Mouse (Mus musculus): ENCODE results near the gene Ttc30a2. TPM values are rescaled to one million over a fixed set of nuclear protein-coding genes. Genes with fewer than 3 reads are reported as not detected.
A peak's percentile ranks its signal among the peaks of the same experiment; 100 is the strongest.
"Not testable (repeated sequence)": the region's sequence is repeated elsewhere in the genome, so short reads cannot be mapped to it uniquely, and the experiment has no call there.

The Ttc30a2 gene
- polyA plus RNA-seq, 1 experiment from 2014 or later: 1.2 TPM

DNA sequence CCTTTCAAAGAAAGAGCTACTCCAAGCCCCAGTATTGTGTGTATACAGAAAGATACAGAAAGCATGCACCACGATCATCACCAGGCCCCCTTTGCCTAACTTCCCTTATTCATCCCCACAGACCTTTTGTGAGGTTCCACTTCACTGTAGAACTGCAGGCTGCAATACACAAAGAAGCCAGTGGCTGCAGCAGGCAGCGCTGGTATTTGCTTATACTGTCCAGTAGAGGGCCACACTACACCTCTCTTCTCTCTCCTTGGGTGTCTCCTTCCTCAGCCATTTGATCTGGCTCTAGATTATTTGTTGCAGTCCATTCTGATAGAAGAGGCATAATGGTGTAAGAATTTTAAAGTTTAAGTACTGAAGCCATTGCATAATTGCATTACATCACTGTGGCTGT, 7.2 kb upstream of the Ttc30a2 start:
- ATAC-seq (ENCODE audit: low read depth): peak; percentile 66
- no peak overlapping the region for H3K9ac ChIP-seq (replicated peaks; ENCODE audit: low read depth, low read length)

DNA sequence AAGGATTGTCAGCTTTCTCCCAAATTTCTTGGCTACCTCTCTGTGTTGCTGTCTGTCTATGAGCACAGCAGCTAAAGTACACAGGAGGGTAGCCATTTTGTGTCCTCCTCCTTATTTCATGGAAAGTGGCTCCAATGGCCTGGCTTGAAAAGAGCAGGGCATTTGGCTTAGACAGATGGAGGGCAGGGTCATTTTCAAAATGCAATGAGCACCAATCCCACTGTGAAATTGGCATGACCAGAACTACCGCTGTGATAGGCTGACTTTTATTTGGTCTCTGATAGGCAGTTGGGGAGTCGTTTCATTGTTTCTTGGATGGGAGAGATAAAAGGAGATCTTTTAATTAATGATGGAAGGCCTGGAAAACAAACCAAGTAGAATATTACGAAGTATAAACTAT, 5.9 kb upstream of the Ttc30a2 start:
- no peak for ATAC-seq (ENCODE audit: low read depth)
- no peak overlapping the region for H3K9ac ChIP-seq (replicated peaks; ENCODE audit: low read depth, low read length)
- no peak overlapping the region for H3K4me2 ChIP-seq (ENCODE audit: low read depth, low read length)
- H3K27me3 ChIP-seq (ENCODE audit: control insufficient read depth, insufficient read depth, low read length): no peaks in the 10 kb centered on the region
- no peak overlapping the region for H3K4me3 ChIP-seq (ENCODE audit: low read depth, low read length)
- H3K4me1 ChIP-seq (ENCODE audit: control insufficient read depth, insufficient read depth, low read length): peaks cover 21% of the 10 kb centered on the region
- H3K9me3 ChIP-seq (ENCODE audit: control insufficient read depth, low read length): no peaks in the 10 kb centered on the region
- WGBS: 43% methylated on average over 3 of the region's 3 CpGs
- H3K36me3 ChIP-seq (ENCODE audit: control insufficient read depth, insufficient read depth, low read length): no peaks in the 10 kb centered on the region
- H3K27ac ChIP-seq (ENCODE audit: low read depth, low read length): 0 out of 2 replicates have a peak overlapping the region, but pooled peaks have one; percentile 4

More for the DNA sequence above, 7.2 kb upstream of the Ttc30a2 start:
- H3K27me3 ChIP-seq (ENCODE audit: control insufficient read depth, insufficient read depth, low read length): no peaks in the 10 kb centered on the region
- H3K4me1 ChIP-seq (ENCODE audit: control insufficient read depth, insufficient read depth, low read length): peaks cover 34% of the 10 kb centered on the region
- H3K9me3 ChIP-seq (ENCODE audit: control insufficient read depth, low read length): no peaks in the 10 kb centered on the region
- H3K27ac ChIP-seq (ENCODE audit: low read depth, low read length): peak overlapping the region; percentile 65; the same call in 1 of the 2 replicates
- H3K36me3 ChIP-seq (ENCODE audit: control insufficient read depth, insufficient read depth, low read length): no peaks in the 10 kb centered on the region
- H3K4me3 ChIP-seq (ENCODE audit: low read depth, low read length): no peak overlapping the region
- 2% methylated on average over 2 of the region's 2 CpGs for WGBS
- peak overlapping the region; percentile 1; the same call in 1 of the 2 replicates for H3K4me2 ChIP-seq (ENCODE audit: low read depth, low read length)

DNA sequence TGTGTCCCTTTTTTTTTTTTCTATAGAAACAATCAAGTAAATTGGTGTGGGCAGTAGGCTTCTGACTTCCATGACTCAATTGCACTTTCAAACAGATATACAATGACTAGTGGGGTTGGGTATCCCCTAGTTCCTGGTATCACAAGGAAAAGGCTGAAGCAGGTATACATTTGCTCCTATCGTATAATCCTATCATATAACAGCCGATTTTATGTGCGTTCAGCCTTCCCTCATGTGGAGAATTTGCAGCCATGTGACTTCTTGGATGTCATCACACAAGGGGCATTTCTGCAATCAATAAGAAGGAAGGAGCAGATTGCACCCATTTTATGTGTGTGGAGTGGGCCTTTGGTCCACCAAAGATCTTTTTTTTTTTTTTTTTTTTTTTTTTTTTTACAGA, 5.1 kb upstream of the Ttc30a2 start:
- ATAC-seq (ENCODE audit: low read depth): no peak
- Histone ChIP-seq H3K4me2 (ENCODE audit: low read depth, low read length) (no peak overlapping the region), H3K4me3 (ENCODE audit: low read depth, low read length) (no peak overlapping the region), H3K27me3 (ENCODE audit: control insufficient read depth, insufficient read depth, low read length) (no peaks in the 10 kb centered on the region), H3K9me3 (ENCODE audit: control insufficient read depth, low read length) (no peaks in the 10 kb centered on the region), H3K27ac (ENCODE audit: low read depth, low read length) (no peak overlapping the region), H3K36me3 (ENCODE audit: control insufficient read depth, insufficient read depth, low read length) (no peaks in the 10 kb centered on the region), H3K9ac (replicated peaks; ENCODE audit: low read depth, low read length) (no peak overlapping the region), H3K4me1 (ENCODE audit: control insufficient read depth, insufficient read depth, low read length) (peaks cover 14% of the 10 kb centered on the region)
- 95% methylated on average over 3 of the region's 3 CpGs for WGBS

DNA sequence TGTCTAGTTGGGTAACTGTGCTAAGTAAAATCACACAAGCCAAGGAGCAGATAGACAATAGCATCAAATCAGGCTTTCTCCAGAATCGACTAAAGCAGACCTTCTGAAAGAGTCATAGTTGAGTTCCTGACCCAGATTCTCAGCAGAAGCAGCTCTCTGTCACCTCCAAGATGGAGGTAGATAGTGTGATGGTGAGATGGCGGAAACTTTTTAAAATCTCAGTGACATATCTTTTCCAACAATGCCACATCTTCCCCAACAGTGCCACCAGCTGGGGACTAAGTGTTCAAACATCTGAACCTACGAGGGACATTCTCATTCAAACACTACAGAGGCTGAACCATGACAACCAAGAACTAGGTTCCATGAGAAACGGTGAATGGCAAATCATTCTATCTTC, 4.7 kb upstream of the Ttc30a2 start:
- no peak for ATAC-seq (ENCODE audit: low read depth)
- Histone ChIP-seq H3K9me3 (ENCODE audit: control insufficient read depth, low read length) (no peaks in the 10 kb centered on the region), H3K36me3 (ENCODE audit: control insufficient read depth, insufficient read depth, low read length) (no peaks in the 10 kb centered on the region), H3K4me3 (ENCODE audit: low read depth, low read length) (no peak overlapping the region), H3K27me3 (ENCODE audit: control insufficient read depth, insufficient read depth, low read length) (no peaks in the 10 kb centered on the region), H3K27ac (ENCODE audit: low read depth, low read length) (no peak overlapping the region), H3K4me1 (ENCODE audit: control insufficient read depth, insufficient read depth, low read length) (peaks cover 9% of the 10 kb centered on the region), H3K9ac (replicated peaks; ENCODE audit: low read depth, low read length) (no peak overlapping the region), H3K4me2 (ENCODE audit: low read depth, low read length) (no peak overlapping the region)
- 98% methylated on average over 4 of the region's 4 CpGs for WGBS

DNA sequence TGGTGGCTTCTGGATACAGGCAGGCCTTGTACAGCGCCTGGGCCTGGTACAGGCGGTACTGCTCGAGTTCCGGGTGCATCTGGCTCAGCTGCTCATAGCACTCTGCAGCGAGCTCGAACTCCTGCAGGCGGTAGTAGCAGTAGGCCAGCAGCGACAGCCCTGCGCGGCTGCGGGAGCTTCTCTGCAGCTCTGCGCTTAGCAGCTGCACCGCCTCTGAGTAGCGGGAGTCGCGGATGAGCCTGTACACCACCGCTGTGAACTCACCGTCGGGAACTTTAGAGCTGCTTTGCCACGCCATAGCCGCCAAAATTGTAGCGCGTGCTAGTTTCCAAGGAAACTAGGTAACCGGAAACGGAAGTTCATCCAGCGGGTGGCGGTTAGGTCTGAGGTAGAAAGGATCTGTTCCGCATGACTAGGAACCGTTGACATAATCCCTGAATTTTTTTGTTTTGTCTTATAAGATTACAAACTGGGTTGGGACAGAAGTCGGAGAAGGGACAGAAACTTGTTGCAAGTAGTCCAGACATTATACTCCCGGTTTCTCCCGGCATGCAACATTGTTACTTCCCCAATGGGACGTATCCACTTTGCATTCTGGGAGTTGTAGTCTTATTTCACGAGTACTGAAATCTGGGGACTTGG, 3.6 kb upstream of the Ttc30a2 start, which contains the start of gene Ttc30a1:
TSS of gene Ttc30a1 (minus strand) at position 528 of the 642 bp plus-strand sequence.
- ATAC-seq (ENCODE audit: low read depth): peak; percentile 58
- 3% methylated on average over 27 of the region's 34 CpGs for WGBS
- H3K4me2 ChIP-seq (ENCODE audit: low read depth, low read length): peak within 1 kb of the TSS; percentile 52
- 0 out of 2 replicates have a peak within 1 kb of the TSS, but pooled peaks have one; percentile 28 for H3K9ac ChIP-seq (replicated peaks; ENCODE audit: low read depth, low read length)
- not testable (repeated sequence) for H3K36me3 ChIP-seq (ENCODE audit: control insufficient read depth, insufficient read depth, low read length); H3K27me3 ChIP-seq (ENCODE audit: control insufficient read depth, insufficient read depth, low read length); H3K27ac ChIP-seq (ENCODE audit: low read depth, low read length); H3K9me3 ChIP-seq (ENCODE audit: control insufficient read depth, low read length); H3K4me1 ChIP-seq (ENCODE audit: control insufficient read depth, insufficient read depth, low read length)
- H3K4me3 ChIP-seq (ENCODE audit: low read depth, low read length): peak within 1 kb of the TSS; percentile 42

DNA sequence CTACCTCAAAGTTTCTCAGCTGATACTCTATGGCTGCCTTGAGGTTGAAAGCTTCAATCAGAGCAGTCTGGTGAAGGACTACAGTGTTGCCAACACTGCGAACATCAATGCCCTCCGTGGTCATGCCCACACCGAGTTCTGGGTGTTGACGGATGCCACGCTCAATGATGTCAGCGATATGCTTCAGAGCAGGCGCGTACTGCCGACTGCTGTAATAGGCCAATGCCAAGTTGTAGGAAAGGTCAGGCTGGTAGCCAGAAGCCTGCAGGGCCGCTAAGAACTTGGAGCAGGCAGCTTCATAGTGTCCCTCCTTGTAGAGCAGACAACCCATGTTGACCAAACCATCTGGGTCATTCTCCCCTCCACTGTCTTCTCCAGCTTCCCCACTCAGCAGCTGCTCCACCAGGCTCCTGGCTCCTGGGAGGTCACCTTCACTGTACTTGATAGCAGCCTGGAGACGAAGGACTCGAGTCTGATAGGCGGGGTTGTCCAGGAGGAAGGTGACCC, 3.0 kb upstream of the Ttc30a2 start:
- H3K36me3 ChIP-seq (ENCODE audit: control insufficient read depth, insufficient read depth, low read length); H3K9ac ChIP-seq (replicated peaks; ENCODE audit: low read depth, low read length); H3K9me3 ChIP-seq (ENCODE audit: control insufficient read depth, low read length); H3K4me1 ChIP-seq (ENCODE audit: control insufficient read depth, insufficient read depth, low read length); ATAC-seq (ENCODE audit: low read depth); H3K27me3 ChIP-seq (ENCODE audit: control insufficient read depth, insufficient read depth, low read length); H3K27ac ChIP-seq (ENCODE audit: low read depth, low read length): not testable (repeated sequence)
- Histone ChIP-seq H3K4me3 (ENCODE audit: low read depth, low read length) (peak overlapping the region; percentile 42), H3K4me2 (ENCODE audit: low read depth, low read length) (peak overlapping the region; percentile 52)
- 97% methylated on average over 13 of the region's 13 CpGs for WGBS

DNA sequence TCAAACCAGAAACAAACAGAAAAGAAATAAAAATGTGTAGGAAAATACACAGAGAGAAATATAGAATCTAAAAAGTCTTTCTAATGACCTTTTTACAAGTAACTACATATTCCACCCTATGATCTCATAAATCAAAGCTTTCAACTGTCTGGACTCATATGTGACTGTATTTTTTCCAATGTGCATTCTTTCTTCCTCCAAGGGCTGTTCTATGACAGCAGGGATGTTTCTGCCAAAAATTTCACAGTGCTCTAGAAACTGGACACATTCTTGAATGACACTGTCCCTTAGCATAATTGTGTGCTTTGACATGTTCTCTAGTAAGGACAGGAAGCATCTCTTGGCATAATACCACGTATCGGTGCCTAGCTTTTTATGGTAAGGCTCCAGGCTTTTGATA, 1.9 kb downstream of the Ttc30a2 start:
- ATAC-seq (ENCODE audit: low read depth); H3K36me3 ChIP-seq (ENCODE audit: control insufficient read depth, insufficient read depth, low read length); H3K9me3 ChIP-seq (ENCODE audit: control insufficient read depth, low read length); H3K27ac ChIP-seq (ENCODE audit: low read depth, low read length); H3K27me3 ChIP-seq (ENCODE audit: control insufficient read depth, insufficient read depth, low read length); H3K4me3 ChIP-seq (ENCODE audit: low read depth, low read length); H3K9ac ChIP-seq (replicated peaks; ENCODE audit: low read depth, low read length); H3K4me1 ChIP-seq (ENCODE audit: control insufficient read depth, insufficient read depth, low read length); H3K4me2 ChIP-seq (ENCODE audit: low read depth, low read length): not testable (repeated sequence)
- WGBS: 90% methylated on average over 2 of the region's 2 CpGs

DNA sequence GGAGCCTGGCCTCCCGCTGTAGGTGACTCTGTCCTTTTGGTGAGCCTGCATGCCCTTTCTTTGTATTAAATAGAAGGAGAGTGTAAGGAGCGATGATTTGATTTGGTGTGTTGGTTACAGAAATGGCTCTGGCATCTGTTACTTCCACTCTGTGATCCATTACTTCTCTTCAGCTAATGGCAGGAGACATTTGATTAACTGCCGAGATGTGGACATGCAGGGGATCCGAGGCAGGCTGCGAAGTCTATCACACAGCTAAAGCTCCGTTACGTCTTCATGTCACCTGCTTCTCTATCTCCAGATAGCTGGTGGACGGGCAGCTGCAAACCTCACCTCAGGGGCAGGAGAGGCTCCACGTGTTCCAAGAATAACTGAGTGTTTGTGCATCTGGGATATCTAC, 3.8 kb downstream of the Ttc30a2 start:
- H3K4me1 ChIP-seq (ENCODE audit: control insufficient read depth, insufficient read depth, low read length): no peaks in the 10 kb centered on the region
- no peak overlapping the region for H3K9ac ChIP-seq (replicated peaks; ENCODE audit: low read depth, low read length)
- H3K27ac ChIP-seq (ENCODE audit: low read depth, low read length): no peak overlapping the region
- no peaks in the 10 kb centered on the region for H3K36me3 ChIP-seq (ENCODE audit: control insufficient read depth, insufficient read depth, low read length)
- no peak overlapping the region for H3K4me3 ChIP-seq (ENCODE audit: low read depth, low read length)
- no peaks in the 10 kb centered on the region for H3K9me3 ChIP-seq (ENCODE audit: control insufficient read depth, low read length)
- 55% methylated on average over 9 of the region's 9 CpGs for WGBS
- no peak for ATAC-seq (ENCODE audit: low read depth)
- no peaks in the 10 kb centered on the region for H3K27me3 ChIP-seq (ENCODE audit: control insufficient read depth, insufficient read depth, low read length)
- no peak overlapping the region for H3K4me2 ChIP-seq (ENCODE audit: low read depth, low read length)

DNA sequence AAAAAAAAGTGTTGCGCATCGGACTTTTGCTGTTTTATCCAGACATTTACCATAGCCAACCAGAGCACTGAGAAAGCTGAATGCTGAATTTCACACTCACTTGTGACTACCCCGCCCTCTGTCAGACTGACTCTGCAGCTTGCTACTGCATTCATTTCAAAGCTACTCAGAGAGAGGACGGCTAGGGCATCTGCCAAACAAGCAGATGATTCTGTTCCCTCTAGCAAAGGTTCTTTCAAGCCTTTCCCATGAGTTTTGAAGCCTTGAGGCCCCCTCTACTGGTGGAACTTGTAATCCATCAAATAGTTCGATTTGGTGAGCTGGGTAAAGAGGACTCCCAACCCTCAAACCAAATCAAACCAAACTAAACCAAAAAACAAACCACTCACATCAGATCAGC, 13.0 kb downstream of the Ttc30a2 start:
- WGBS: 28% methylated on average over 5 of the region's 5 CpGs
- peaks cover 7% of the 10 kb centered on the region; the same call in 1 of the 2 replicates for H3K4me1 ChIP-seq (ENCODE audit: control insufficient read depth, insufficient read depth, low read length)
- no peak overlapping the region for H3K4me3 ChIP-seq (ENCODE audit: low read depth, low read length)
- H3K27ac ChIP-seq (ENCODE audit: low read depth, low read length): no peak overlapping the region
- peak overlapping the region; percentile 38; the same call in 1 of the 2 replicates for H3K4me2 ChIP-seq (ENCODE audit: low read depth, low read length)
- H3K9ac ChIP-seq (replicated peaks; ENCODE audit: low read depth, low read length): no peak overlapping the region
- H3K27me3 ChIP-seq (ENCODE audit: control insufficient read depth, insufficient read depth, low read length): no peaks in the 10 kb centered on the region
- peak; percentile 76; the same call in 1 of the 2 replicates for ATAC-seq (ENCODE audit: low read depth)
- no peaks in the 10 kb centered on the region for H3K9me3 ChIP-seq (ENCODE audit: control insufficient read depth, low read length)
- H3K36me3 ChIP-seq (ENCODE audit: control insufficient read depth, insufficient read depth, low read length): no peaks in the 10 kb centered on the region

All from neural tube, embryonic 14.5 days (tissue).